Mouse (Mus musculus): Measurements from ENCODE around the gene Sell.

DNA sequence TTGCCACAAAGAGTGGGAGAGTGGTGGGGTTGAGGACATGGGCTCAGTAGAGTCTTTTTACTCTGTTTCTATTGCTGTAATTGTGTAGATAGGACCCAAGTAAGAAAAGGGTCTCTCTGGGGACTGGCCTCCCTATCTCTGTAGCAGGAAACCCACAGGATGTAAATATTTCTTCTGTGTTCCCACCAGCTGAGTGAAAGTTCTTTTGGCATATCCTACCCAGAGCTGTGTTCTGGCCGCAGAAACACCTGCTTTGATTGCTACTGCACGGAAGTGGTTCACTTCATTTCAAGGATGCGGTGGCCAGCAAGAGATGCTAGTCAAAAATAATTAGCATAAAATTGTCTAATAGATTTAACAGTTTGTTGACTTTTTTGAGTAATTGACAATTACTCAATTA, 15.2 kb downstream of the Sell start:
- TF ChIP-seq POLR2A (IDR thresholded peaks at IDR 0.05; ENCODE audit: extremely low read depth, insufficient read depth, low read length) (no peak), CTCF (IDR thresholded peaks at IDR 0.05; ENCODE audit: extremely low read depth, insufficient read depth, low read length) (no peak)

Measured in cortical plate, adult 2 months (tissue).